Mouse (Mus musculus): Measurements from ENCODE around the gene Tmprss12. TPM values are rescaled to one million over a fixed set of nuclear protein-coding genes. Genes with fewer than 3 reads are reported as not detected.
"Not testable (repeated sequence)": the region's sequence is repeated elsewhere in the genome, so short reads cannot be mapped to it uniquely, and the experiment has no call there.

Gene Tmprss12
- polyA plus RNA-seq, 1 experiment = not detected

DNA sequence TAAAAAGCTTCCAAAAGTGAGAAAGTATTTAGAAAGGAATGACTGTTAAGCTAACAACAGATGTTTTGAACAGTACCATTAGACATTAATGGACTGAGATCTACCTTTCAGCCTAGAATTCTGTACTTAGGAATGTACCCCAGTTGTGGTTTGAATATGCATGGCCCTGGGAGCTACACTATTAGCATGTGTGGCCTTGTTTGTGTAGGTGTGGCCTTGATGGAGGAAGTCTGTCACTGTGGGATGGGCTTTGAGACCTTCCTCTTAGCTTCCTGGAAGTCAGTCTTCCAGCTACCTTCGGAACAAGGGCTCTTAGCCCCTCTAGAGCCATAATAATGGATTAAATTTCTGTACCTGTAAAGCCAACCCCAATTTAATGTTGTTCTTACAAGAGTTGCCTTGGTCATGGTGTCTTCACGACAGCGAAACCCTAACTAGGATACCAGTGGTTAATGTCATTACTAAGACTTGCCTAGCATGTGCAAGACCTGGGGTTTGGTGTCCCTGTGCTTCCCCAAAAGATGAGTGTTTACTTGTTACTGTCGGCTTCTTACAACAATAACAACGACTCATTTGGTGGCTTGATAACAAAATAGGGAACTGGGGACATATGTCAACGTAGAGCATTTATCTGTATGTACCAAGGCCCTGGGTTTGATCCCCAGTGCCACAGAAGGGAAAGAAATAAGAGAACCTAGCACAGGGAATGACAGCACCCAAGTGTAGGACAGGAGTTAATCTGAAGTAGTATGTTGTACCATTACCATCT lies 31.8 kb upstream of the Tmprss12 start:
- Histone ChIP-seq H3K4me3 (ENCODE audit: low read depth, low read length) (no peak overlapping the region), H3K36me3 (ENCODE audit: control insufficient read depth, insufficient read depth, low read length) (peaks cover 67% of the 10 kb centered on the region), H3K4me1 (ENCODE audit: control insufficient read depth, insufficient read depth, insufficient read length, low read length) (no peaks in the 10 kb centered on the region), H3K27ac (ENCODE audit: insufficient read depth, low read depth, low read length) (no peak overlapping the region), H3K27me3 (ENCODE audit: control insufficient read depth, insufficient read depth, low read length) (no peaks in the 10 kb centered on the region)
- TF ChIP-seq POLR2A (IDR thresholded peaks at IDR 0.05; ENCODE audit: low read depth, low read length) = no peak
- no peak for TF ChIP-seq CTCF (IDR thresholded peaks at IDR 0.05; ENCODE audit: extremely low read depth, insufficient read length, insufficient replicate concordance, low read depth, low read length)
- WGBS = 90% methylated on average over 6 of the region's 6 CpGs

- H3K36me3 ChIP-seq (ENCODE audit: control insufficient read depth, insufficient read depth, low read length) = peaks cover 68% of the 10 kb centered on the region
- 87% methylated on average over 6 of the region's 6 CpGs for WGBS
- no peaks in the 10 kb centered on the region for H3K4me1 ChIP-seq (ENCODE audit: control insufficient read depth, insufficient read depth, insufficient read length, low read length)
- no peak for TF ChIP-seq CTCF (IDR thresholded peaks at IDR 0.05; ENCODE audit: extremely low read depth, insufficient read length, insufficient replicate concordance, low read depth, low read length)
- no peak for TF ChIP-seq POLR2A (IDR thresholded peaks at IDR 0.05; ENCODE audit: low read depth, low read length)
- H3K27ac ChIP-seq (ENCODE audit: insufficient read depth, low read depth, low read length) = no peak overlapping the region
- no peaks in the 10 kb centered on the region for H3K27me3 ChIP-seq (ENCODE audit: control insufficient read depth, insufficient read depth, low read length)
- no peak overlapping the region for H3K4me3 ChIP-seq (ENCODE audit: low read depth, low read length)
Measured at GRCm38 (mm10) chr15:100251153-100251780, 29.4 kb upstream of the Tmprss12 start.

GRCm38 (mm10) chr15:100256386-100256785 lies 24.3 kb upstream of the Tmprss12 start:
- Histone ChIP-seq H3K4me1 (ENCODE audit: control insufficient read depth, insufficient read depth, insufficient read length, low read length) (no peaks in the 10 kb centered on the region), H3K36me3 (ENCODE audit: control insufficient read depth, insufficient read depth, low read length) (peaks cover 69% of the 10 kb centered on the region), H3K27ac (ENCODE audit: insufficient read depth, low read depth, low read length) (no peak overlapping the region), H3K27me3 (ENCODE audit: control insufficient read depth, insufficient read depth, low read length) (no peaks in the 10 kb centered on the region), H3K4me3 (ENCODE audit: low read depth, low read length) (no peak overlapping the region)
- WGBS = 72% methylated on average over 6 of the region's 6 CpGs
- TF ChIP-seq CTCF (IDR thresholded peaks at IDR 0.05; ENCODE audit: extremely low read depth, insufficient read length, insufficient replicate concordance, low read depth, low read length) = no peak
- TF ChIP-seq POLR2A (IDR thresholded peaks at IDR 0.05; ENCODE audit: low read depth, low read length) = no peak

DNA sequence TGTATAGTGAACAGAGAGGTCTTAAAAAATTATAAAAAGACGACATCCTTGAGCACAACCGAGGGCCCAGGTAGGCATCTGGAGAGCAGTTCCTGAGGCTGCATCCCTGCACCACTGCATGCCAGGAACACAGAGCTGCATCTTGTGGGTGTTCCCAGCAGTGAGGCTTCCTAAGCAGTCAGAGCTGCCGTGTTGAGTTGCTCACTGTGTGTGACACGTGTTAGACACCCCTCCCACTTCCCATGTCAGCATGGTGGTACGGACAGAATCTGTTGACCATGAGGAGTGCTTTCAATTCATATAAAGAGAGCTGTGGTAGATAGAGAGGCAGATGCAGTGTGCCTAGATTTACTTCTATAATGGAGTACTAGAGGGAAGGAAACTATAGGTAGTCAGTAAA lies 23.3 kb upstream of the Tmprss12 start:
- Histone ChIP-seq H3K27ac (ENCODE audit: insufficient read depth, low read depth, low read length) (no peak overlapping the region), H3K4me3 (ENCODE audit: low read depth, low read length) (no peak overlapping the region), H3K27me3 (ENCODE audit: control insufficient read depth, insufficient read depth, low read length) (no peaks in the 10 kb centered on the region), H3K36me3 (ENCODE audit: control insufficient read depth, insufficient read depth, low read length) (peaks cover 64% of the 10 kb centered on the region), H3K4me1 (ENCODE audit: control insufficient read depth, insufficient read depth, insufficient read length, low read length) (no peaks in the 10 kb centered on the region)
- TF ChIP-seq POLR2A (IDR thresholded peaks at IDR 0.05; ENCODE audit: low read depth, low read length) (no peak), CTCF (IDR thresholded peaks at IDR 0.05; ENCODE audit: extremely low read depth, insufficient read length, insufficient replicate concordance, low read depth, low read length) (no peak)
- WGBS = 89% methylated on average over 5 of the region's 5 CpGs

DNA sequence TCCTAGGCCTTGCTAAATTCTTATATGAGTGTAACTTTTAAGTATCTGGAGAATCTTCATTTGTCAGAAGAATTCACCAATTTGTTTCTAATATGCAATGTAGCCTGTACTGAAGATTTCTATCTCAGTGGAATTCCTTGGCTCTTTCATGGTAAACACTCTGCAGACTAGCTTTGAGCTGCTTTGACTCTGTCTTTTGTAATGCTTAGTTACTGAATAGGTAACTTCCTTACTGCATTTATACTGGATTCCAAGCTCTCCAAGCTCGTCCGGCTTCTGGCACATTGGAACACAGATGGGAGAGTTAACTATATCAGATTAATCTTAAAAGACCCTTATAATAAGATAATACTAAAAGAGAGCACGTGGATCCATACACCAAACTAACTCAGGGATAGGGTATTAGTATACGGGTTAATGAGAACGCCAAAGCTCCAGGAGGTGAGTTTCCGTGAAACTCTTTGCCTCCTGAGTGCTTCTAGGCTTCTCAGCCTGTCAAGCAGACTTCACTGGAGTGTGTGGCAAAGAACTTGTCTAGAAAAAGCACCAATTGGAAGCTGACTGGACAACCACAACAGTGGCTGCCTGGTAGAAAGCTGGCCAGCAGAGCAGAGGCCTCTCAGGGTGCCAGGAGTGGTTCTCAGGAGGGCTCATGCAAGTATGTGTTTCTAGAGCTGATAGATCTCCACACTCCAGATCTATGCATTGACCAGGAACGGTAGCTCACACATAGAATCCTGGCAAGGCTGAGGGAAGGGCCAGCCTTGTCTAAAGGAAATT lies 21.8 kb upstream of the Tmprss12 start:
- TF ChIP-seq POLR2A (IDR thresholded peaks at IDR 0.05; ENCODE audit: low read depth, low read length) = no peak
- no peak for TF ChIP-seq CTCF (IDR thresholded peaks at IDR 0.05; ENCODE audit: extremely low read depth, insufficient read length, insufficient replicate concordance, low read depth, low read length)
- H3K27me3 ChIP-seq (ENCODE audit: control insufficient read depth, insufficient read depth, low read length) = no peaks in the 10 kb centered on the region
- no peak overlapping the region for H3K4me3 ChIP-seq (ENCODE audit: low read depth, low read length)
- 92% methylated on average over 7 of the region's 7 CpGs for WGBS
- peaks cover 53% of the 10 kb centered on the region for H3K36me3 ChIP-seq (ENCODE audit: control insufficient read depth, insufficient read depth, low read length)
- H3K4me1 ChIP-seq (ENCODE audit: control insufficient read depth, insufficient read depth, insufficient read length, low read length) = no peaks in the 10 kb centered on the region
- H3K27ac ChIP-seq (ENCODE audit: insufficient read depth, low read depth, low read length) = no peak overlapping the region

DNA sequence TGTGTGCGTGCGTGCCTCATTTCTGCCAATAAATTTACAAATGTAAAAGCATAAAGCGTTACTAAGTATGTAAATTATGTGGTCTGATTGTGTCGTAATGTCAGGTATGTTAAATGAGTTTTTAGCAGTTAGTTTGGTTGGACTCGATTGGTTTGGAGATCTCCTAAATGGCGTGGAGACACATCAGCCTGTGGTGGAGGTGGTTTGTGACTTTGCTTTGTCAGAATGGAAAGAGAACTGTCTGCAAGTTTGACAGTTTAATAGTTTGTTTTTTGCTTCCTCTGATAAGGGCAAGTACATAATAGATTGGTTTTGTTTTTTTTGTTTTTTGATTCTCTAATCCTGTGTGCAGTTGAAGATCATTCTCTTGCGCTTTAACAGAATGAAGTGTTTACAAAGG lies 20.3 kb upstream of the Tmprss12 start:
- not testable (repeated sequence) for H3K4me3 ChIP-seq (ENCODE audit: low read depth, low read length); H3K4me1 ChIP-seq (ENCODE audit: control insufficient read depth, insufficient read depth, insufficient read length, low read length); H3K27me3 ChIP-seq (ENCODE audit: control insufficient read depth, insufficient read depth, low read length); H3K27ac ChIP-seq (ENCODE audit: insufficient read depth, low read depth, low read length)
- peaks cover 42% of the 10 kb centered on the region for H3K36me3 ChIP-seq (ENCODE audit: control insufficient read depth, insufficient read depth, low read length)
- 88% methylated on average over 7 of the region's 7 CpGs for WGBS

Measured in small intestine, adult 2 months (tissue).